In genomic region chr4:62501534-62501933, GRCm38 (mm10) we compare ENCODE assay signal across 9 mouse cellular contexts. TPM values are rescaled to one million over a fixed set of nuclear protein-coding genes. Genes with fewer than 3 reads are reported as not detected.
DNase-seq lines count a peak whose midpoint lies in the region; ATAC-seq and TF ChIP-seq lines count a peak whose summit lies in the region.
"Had no signal": no experiment of that assay in that cellular context is flagged by ENCODE, and none has a peak within 500 bp of the region (broad histone marks: within the 10 kb centered on the region; RNA-seq: fewer than 3 reads in every experiment).

No protein-coding gene starts in this region.

- no peak for TF ChIP-seq EP300 in heart, adult 2 months (IDR thresholded peaks at IDR 0.05; ENCODE audit: insufficient read depth, low read depth, low read length)

- peaks cover 7% of the 10 kb centered on the region; the same call in 1 of the 2 replicates for H3K4me1 ChIP-seq in heart, adult 2 months (ENCODE audit: control insufficient read depth, insufficient read depth, low read length)
- peaks cover 46% of the 10 kb centered on the region for H3K4me1 ChIP-seq in G1E (ENCODE audit: insufficient read depth, low read depth, low read length)
- H3K4me1 ChIP-seq in heart, embryonic 15.5 days (replicated peaks): peaks cover 21% of the 10 kb centered on the region

- peak overlapping the region; percentile 76 for H3K27ac ChIP-seq in heart, adult 2 months
- H3K27ac ChIP-seq in heart, embryonic 15.5 days: peak overlapping the region; percentile 81
- no peak overlapping the region for H3K27ac ChIP-seq in macrophage

- no peak for ATAC-seq in G1E (ENCODE audit: extremely low read depth, insufficient number of reproducible peaks, low FRiP score, poor library complexity, severe bottlenecking)
- ATAC-seq in heart, embryonic 15.5 days (replicated peaks; ENCODE audit: insufficient number of reproducible peaks, insufficient read depth, low FRiP score, low read depth): no peak

- intact Hi-C loops in heart, adult 2 months (cut with DNase I): loop anchor here (5.0 kb wide), 1 partner anchor 94 kb away; the partner anchor contains the start of genes Cdc26 and Prpf4
- intact Hi-C loops in heart, postnatal 25 days (cut with DNase I): loop anchor here (10.0 kb wide), 1 partner anchor 147 kb away; no protein-coding TSS in a partner anchor
- intact Hi-C loops in left cerebral cortex, postnatal 10 days (cut with DNase I): no loop called here

- TF ChIP-seq POLR2A in heart, adult 2 months (IDR thresholded peaks at IDR 0.05; ENCODE audit: insufficient read depth, low read depth, low read length): no peak

- peak overlapping the region; percentile 78 for H3K4me3 ChIP-seq in heart, adult 2 months
- H3K4me3 ChIP-seq in G1E (ENCODE audit: low read depth, low read length) (peak overlapping the region; percentile 76), macrophage (ENCODE audit: inconsistent target) (peak overlapping the region; percentile 61)
- peak overlapping the region; percentile 92 for H3K4me3 ChIP-seq in heart, embryonic 15.5 days

- H3K27me3 ChIP-seq in heart, adult 2 months (ENCODE audit: control insufficient read depth, insufficient read depth, low read length): no peaks in the 10 kb centered on the region
- H3K27me3 ChIP-seq in G1E (ENCODE audit: insufficient read depth, low read length): no peaks in the 10 kb centered on the region
- no peaks in the 10 kb centered on the region for H3K27me3 ChIP-seq in heart, embryonic 15.5 days
- H3K27me3 ChIP-seq: Patski had no signal

- peak overlapping the region; percentile 66 for H3K9ac ChIP-seq in heart, adult 2 months (ENCODE audit: low read depth, low read length)
- H3K9ac ChIP-seq in heart, embryonic 15.5 days: peak overlapping the region; percentile 81

- no peaks in the 10 kb centered on the region for H3K9me3 ChIP-seq in G1E (replicated peaks)
- H3K9me3 ChIP-seq in heart, embryonic 15.5 days (replicated peaks): no peaks in the 10 kb centered on the region

- H3K79me2 ChIP-seq in heart, adult 2 months (replicated peaks; ENCODE audit: control insufficient read depth, insufficient read depth, low read length): no peaks in the 10 kb centered on the region
- H3K79me2 ChIP-seq in macrophage (ENCODE audit: inconsistent target): no peaks in the 10 kb centered on the region

- no peaks in the 10 kb centered on the region for H3K36me3 ChIP-seq in heart, adult 2 months (ENCODE audit: control insufficient read depth, insufficient read depth, low read length)
- H3K36me3 ChIP-seq in G1E (replicated peaks): peaks cover 25% of the 10 kb centered on the region
- H3K36me3 ChIP-seq in heart, embryonic 15.5 days: peaks cover 13% of the 10 kb centered on the region; the same call in 1 of the 2 replicates
- no peaks in the 10 kb centered on the region for H3K36me3 ChIP-seq in macrophage (ENCODE audit: inconsistent target)

- TF ChIP-seq CTCF in heart, adult 2 months (IDR thresholded peaks at IDR 0.05): no peak
- no peak for TF ChIP-seq CTCF in G1E (IDR thresholded peaks at IDR 0.05; ENCODE audit: low read depth, low read length)

- 1% methylated on average over 7 of the region's 7 CpGs for WGBS in heart, adult 2 months
- WGBS in heart, embryonic 15.5 days: under 1% methylated on average over 7 of the region's 7 CpGs
- WGBS in macrophage (ENCODE audit: missing documents): 5% methylated on average over 7 of the region's 7 CpGs

- H3K4me2 ChIP-seq in heart, embryonic 15.5 days: peak overlapping the region; percentile 65

- no peak for DNase-seq in heart, adult 2 months
- no peak for DNase-seq in heart, postnatal 25 days (ENCODE audit: low spot score)
- DNase-seq in G1E (ENCODE audit: low spot score): no peak
- no peak for DNase-seq in left cerebral cortex, postnatal 10 days (ENCODE audit: extremely low spot score in 1 of 2, low spot score in 2 of 2)
- DNase-seq in frontal cortex, postnatal 36 days (ENCODE audit: low spot score in 2 of 2): no peak
- DNase-seq in urinary bladder, postnatal 36 days (ENCODE audit: low spot score in 2 of 2): no peak

RNA-seq across cellular contexts. Expression of gene Hdhd3, which starts 1.7 kb away (rescaled TPM):
- total RNA-seq in heart, adult 2 months (2021): 1 to 10 TPM; 3.9 to 4.0 TPM
- 9.0 and 11.2 TPM in 2 replicates for polyA plus RNA-seq in heart, adult 2 months (2012; rRNA removed)
- 1 to 10 TPM; 6.0 to 6.5 TPM for total RNA-seq in heart, postnatal 25 days (2021)
- 1.8 and 2.3 TPM in 2 replicates for total RNA-seq in G1E (2014; fragmentation: Nextera tagmentation)
- 1.3 and 1.7 TPM in 2 replicates for total RNA-seq in G1E (2017)
- polyA plus RNA-seq in G1E (2012): 1.7 and 3.0 TPM in 2 replicates
- 7.6 and 10.8 TPM in 2 replicates for polyA plus RNA-seq in heart, embryonic 15.5 days (2015; fragmentation: Nextera tagmentation; extraction: Ambion mirVana)
- 1 to 10 TPM in 11 of 26 experiments, under 1 TPM in 2, not detected in 13; 0.63 to 4.4 (median 2.5) TPM for total RNA-seq in macrophage (2018; cell fraction: chromatin; rRNA removed)
- total RNA-seq in macrophage (2018; cell fraction: cytosol; rRNA removed): 1 to 10 TPM in 22 of 26 experiments, under 1 TPM in 4; 0.33 to 3.1 (median 1.7) TPM
- total RNA-seq in macrophage (2018; cell fraction: nucleus; rRNA removed): 1 to 10 TPM in 10 of 26 experiments, under 1 TPM in 6, not detected in 10; 0.55 to 2.7 (median 1.3) TPM
- 1.3 to 3.1 TPM (median 1.4 TPM) in 3 replicates for polyA plus RNA-seq in macrophage (2018)
- 1 to 10 TPM; 8.3 to 8.4 TPM for total RNA-seq in left cerebral cortex, postnatal 10 days (2021)

RNA-seq across cellular contexts. Expression of gene Alad, which starts 18.2 kb away (rescaled TPM):
- total RNA-seq in heart, adult 2 months (2021): 10 to 100 TPM; 65.6 to 70.8 TPM
- 123 and 126 TPM in 2 replicates for polyA plus RNA-seq in heart, adult 2 months (2012; rRNA removed)
- 10 to 100 TPM; 60.2 to 63.3 TPM for total RNA-seq in heart, postnatal 25 days (2021)
- total RNA-seq in G1E (2014; fragmentation: Nextera tagmentation) (81.6 and 123 TPM in 2 replicates), G1E (2017) (49.4 and 53.1 TPM in 2 replicates)
- polyA plus RNA-seq in G1E (2012) (196 and 200 TPM in 2 replicates), macrophage (2018) (5.7 to 18.2 TPM (median 8.2 TPM) in 3 replicates)
- polyA plus RNA-seq in heart, embryonic 15.5 days (2015; fragmentation: Nextera tagmentation; extraction: Ambion mirVana): 56.0 and 65.4 TPM in 2 replicates
- 1 to 10 TPM in 19 of 26 experiments, under 1 TPM in 7; 0.37 to 7.4 (median 2.8) TPM for total RNA-seq in macrophage (2018; cell fraction: chromatin; rRNA removed)
- 10 to 100 TPM in 11 of 26 experiments, 1 to 10 TPM in 15; 6.3 to 12.1 (median 9.3) TPM for total RNA-seq in macrophage (2018; cell fraction: cytosol; rRNA removed)
- 10 to 100 TPM in 1 of 26 experiments, 1 to 10 TPM in 24, under 1 TPM in 1; 0.79 to 13.2 (median 3.5) TPM for total RNA-seq in macrophage (2018; cell fraction: nucleus; rRNA removed)
- total RNA-seq in left cerebral cortex, postnatal 10 days (2021): 10 to 100 TPM; 27.3 to 30.1 TPM

RNA-seq across cellular contexts. Expression of gene Bspry, which starts 21.7 kb away (rescaled TPM):
- total RNA-seq in heart, adult 2 months (2021): under 1 TPM; 0.09 to 0.13 TPM
- polyA plus RNA-seq in heart, adult 2 months (2012; rRNA removed): 0.41 and 1.2 TPM in 2 replicates
- not detected for total RNA-seq in heart, postnatal 25 days (2021)
- total RNA-seq in G1E (2014; fragmentation: Nextera tagmentation) (0.53 TPM in 1 of 2 replicates, not detected in the other), G1E (2017) (0.06 and 0.11 TPM in 2 replicates)
- polyA plus RNA-seq in G1E (2012) (0.09 TPM in 1 of 2 replicates, not detected in the other), macrophage (2018) (0.13 to 0.17 TPM in 2 of 3 replicates, not detected in the other)
- 1.4 and 4.4 TPM in 2 replicates for polyA plus RNA-seq in heart, embryonic 15.5 days (2015; fragmentation: Nextera tagmentation; extraction: Ambion mirVana)
- total RNA-seq in macrophage (2018; cell fraction: chromatin; rRNA removed): under 1 TPM in 1 of 26 experiments, not detected in 25; 0.38 TPM
- total RNA-seq in macrophage (2018; cell fraction: cytosol; rRNA removed): under 1 TPM in 20 of 26 experiments, not detected in 6; 0.06 to 0.32 (median 0.12) TPM
- total RNA-seq in macrophage (2018; cell fraction: nucleus; rRNA removed): under 1 TPM in 5 of 26 experiments, not detected in 21; 0.24 to 0.47 (median 0.33) TPM
- total RNA-seq in left cerebral cortex, postnatal 10 days (2021): under 1 TPM; 0.32 to 0.45 TPM

RNA-seq across cellular contexts. Expression of gene Pole3, which starts 23.3 kb away (rescaled TPM):
- total RNA-seq in heart, adult 2 months (2021): 10 to 100 TPM; 16.1 to 19.1 TPM
- polyA plus RNA-seq in heart, adult 2 months (2012; rRNA removed): 10.5 and 18.0 TPM in 2 replicates
- 10 to 100 TPM; 17.3 to 18.4 TPM for total RNA-seq in heart, postnatal 25 days (2021)
- total RNA-seq in G1E (2014; fragmentation: Nextera tagmentation) (32.5 and 36.3 TPM in 2 replicates), G1E (2017) (71.7 and 73.9 TPM in 2 replicates)
- polyA plus RNA-seq in G1E (2012) (37.2 and 40.9 TPM in 2 replicates), macrophage (2018) (25.5 to 44.3 TPM (median 40.8 TPM) in 3 replicates)
- 43.1 and 53.9 TPM in 2 replicates for polyA plus RNA-seq in heart, embryonic 15.5 days (2015; fragmentation: Nextera tagmentation; extraction: Ambion mirVana)
- total RNA-seq in macrophage (2018; cell fraction: chromatin; rRNA removed): 10 to 100 TPM in 4 of 26 experiments, 1 to 10 TPM in 21, under 1 TPM in 1; 0.92 to 14.0 (median 6.3) TPM
- 10 to 100 TPM; 19.6 to 31.4 (median 25.2) TPM for total RNA-seq in macrophage (2018; cell fraction: cytosol; rRNA removed)
- 10 to 100 TPM in 9 of 26 experiments, 1 to 10 TPM in 17; 2.1 to 20.3 (median 7.2) TPM for total RNA-seq in macrophage (2018; cell fraction: nucleus; rRNA removed)
- total RNA-seq in left cerebral cortex, postnatal 10 days (2021): 10 to 100 TPM; 26.2 to 27.1 TPM

RNA-seq across cellular contexts. Expression of gene 4933430I17Rik, which starts 23.6 kb away (rescaled TPM):
- total RNA-seq in heart, adult 2 months (2021): not detected
- not detected in 2 replicates for polyA plus RNA-seq in heart, adult 2 months (2012; rRNA removed)
- under 1 TPM; 0.18 to 0.22 TPM for total RNA-seq in heart, postnatal 25 days (2021)
- 0.53 TPM in 1 of 2 replicates, not detected in the other for total RNA-seq in G1E (2014; fragmentation: Nextera tagmentation)
- total RNA-seq in G1E (2017): 0.27 and 0.29 TPM in 2 replicates
- polyA plus RNA-seq in G1E (2012): 0.05 TPM in 1 of 2 replicates, not detected in the other
- 0.20 and 0.37 TPM in 2 replicates for polyA plus RNA-seq in heart, embryonic 15.5 days (2015; fragmentation: Nextera tagmentation; extraction: Ambion mirVana)
- total RNA-seq in macrophage (2018; cell fraction: chromatin; rRNA removed): 10 to 100 TPM in 3 of 26 experiments, 1 to 10 TPM in 15, under 1 TPM in 6, not detected in 2; 0.44 to 29.7 (median 5.9) TPM
- 10 to 100 TPM in 13 of 26 experiments, 1 to 10 TPM in 13; 1.8 to 44.7 (median 13.2) TPM for total RNA-seq in macrophage (2018; cell fraction: cytosol; rRNA removed)
- 10 to 100 TPM in 13 of 26 experiments, 1 to 10 TPM in 11, under 1 TPM in 2; 0.49 to 35.6 (median 7.5) TPM for total RNA-seq in macrophage (2018; cell fraction: nucleus; rRNA removed)
- 0.87 to 3.3 TPM (median 2.3 TPM) in 3 replicates for polyA plus RNA-seq in macrophage (2018)
- under 1 TPM; 0.19 to 0.26 TPM for total RNA-seq in left cerebral cortex, postnatal 10 days (2021)
